Mouse (Mus musculus): ENCODE results near the gene Ehbp1l1.

GRCm38 (mm10) chr19:5684985-5685384, 41.1 kb downstream of the Ehbp1l1 start:
- TF ChIP-seq GATA1 (IDR thresholded peaks at IDR 0.05; ENCODE audit: borderline replicate concordance, low read length) (no peak), FLI1 (IDR thresholded peaks at IDR 0.05; ENCODE audit: low read length) (no peak)
